Mouse (Mus musculus) megakaryocyte, embryonic 14.5 days (primary cell): Measurements from ENCODE around the gene Pomgnt1. TPM values are rescaled to one million over a fixed set of nuclear protein-coding genes. Genes with fewer than 3 reads are reported as not detected.

Source experiments
- H3K27me3 ChIP-seq: replicated peaks from 2 replicates; pipeline ENCODE3; 2012; ENCODE audit warnings: inconsistent platforms
- H3K36me3 ChIP-seq: replicated peaks from 2 replicates; pipeline ENCODE3; 2012; ENCODE audit warnings: low read length, inconsistent platforms, mixed read lengths
- H3K4me1 ChIP-seq: 2 replicates; pipeline ENCODE4 v1.6.1; 2012; ENCODE audit warnings: inconsistent platforms
- H3K4me3 ChIP-seq: replicated peaks from 2 replicates; pipeline ENCODE3; 2012; ENCODE audit warnings: moderate library complexity, mild to moderate bottlenecking, inconsistent platforms
- H3K9me3 ChIP-seq: 2 replicates; pipeline ENCODE4 v1.6.1; 2012; ENCODE audit warnings: inconsistent platforms
- FLI1 ChIP-seq: IDR thresholded peaks from 2 replicates; pipeline ENCODE4 v1.6.1; 2012; ENCODE audit warnings: low read length, inconsistent platforms, mixed read lengths
- GATA1 ChIP-seq: IDR thresholded peaks from 3 replicates; pipeline ENCODE4 v1.6.1; 2012; ENCODE audit warnings: mixed read lengths, low read length, inconsistent platforms, borderline replicate concordance
- polyA plus RNA-seq: library from polyadenylated mRNA; stranded (reverse); fragments of >175 nt; gene quantifications from 2 replicates; pipeline ENCODE4 v1.2.3, GENCODE M21; 2012; ENCODE audit warnings: low replicate concordance; ENCODE audit not compliant: insufficient read depth

Gene Pomgnt1
- polyA plus RNA-seq: 1.0 and 6.1 TPM in 2 replicates

DNA sequence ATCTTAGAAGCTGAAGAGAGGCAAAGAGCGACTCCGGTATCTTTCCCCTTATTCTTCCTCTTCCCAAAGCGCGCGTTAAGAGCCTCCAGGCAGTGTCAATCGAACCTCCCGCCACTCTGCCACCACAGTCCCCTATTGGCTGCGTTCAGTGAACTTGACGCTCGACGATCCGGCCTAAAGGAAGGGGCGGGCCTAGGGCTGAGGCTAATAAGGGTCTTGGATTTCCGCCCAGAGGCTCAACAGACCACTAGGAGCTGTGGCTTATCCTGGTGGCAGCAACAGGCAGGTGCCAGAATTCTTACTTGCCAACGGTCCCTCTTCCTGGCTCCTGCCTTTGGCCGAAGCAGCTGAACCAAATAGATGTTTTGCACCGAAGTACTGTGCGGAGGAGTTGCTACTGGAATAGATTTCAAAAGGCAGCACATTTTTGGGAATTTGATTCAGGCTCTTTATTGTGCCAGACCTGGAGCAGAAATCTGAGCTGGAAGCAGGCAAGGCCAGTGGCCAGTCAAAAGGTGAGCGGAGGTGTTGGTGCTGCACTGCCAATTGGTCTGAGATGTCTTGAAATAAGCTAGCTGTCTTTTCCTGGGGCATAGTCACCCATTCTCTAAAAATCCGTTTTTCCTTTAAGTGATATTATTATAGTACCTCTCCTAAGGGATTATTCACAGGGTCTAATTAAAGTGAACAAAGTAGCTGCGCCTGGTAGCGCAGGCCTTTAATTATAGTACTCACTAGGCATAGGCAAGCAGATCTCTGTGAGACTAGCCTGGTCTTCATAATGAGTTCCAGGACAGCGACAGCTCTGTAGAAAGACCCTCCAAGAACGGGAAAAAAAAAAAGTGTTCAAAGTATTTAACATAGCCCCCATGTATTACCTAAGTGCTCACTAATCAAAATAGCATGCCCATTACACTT lies at the start of gene Pomgnt1, which contains the start of gene Rad54l:
TSS of gene Pomgnt1 (plus strand) at position 239 of the 918 bp plus-strand sequence.
TSS of gene Rad54l (minus strand) at position 89 of the 918 bp plus-strand sequence.
- H3K36me3 ChIP-seq: peaks cover 24% of the 10 kb centered on the region
- no peaks in the 10 kb centered on the region for H3K27me3 ChIP-seq
- peak within 1 kb of the TSS; percentile 94 for H3K4me3 ChIP-seq
- H3K4me1 ChIP-seq: peaks cover 36% of the 10 kb centered on the region
- no peaks in the 10 kb centered on the region for H3K9me3 ChIP-seq
- TF ChIP-seq FLI1 (no peak), GATA1 (no peak)

DNA sequence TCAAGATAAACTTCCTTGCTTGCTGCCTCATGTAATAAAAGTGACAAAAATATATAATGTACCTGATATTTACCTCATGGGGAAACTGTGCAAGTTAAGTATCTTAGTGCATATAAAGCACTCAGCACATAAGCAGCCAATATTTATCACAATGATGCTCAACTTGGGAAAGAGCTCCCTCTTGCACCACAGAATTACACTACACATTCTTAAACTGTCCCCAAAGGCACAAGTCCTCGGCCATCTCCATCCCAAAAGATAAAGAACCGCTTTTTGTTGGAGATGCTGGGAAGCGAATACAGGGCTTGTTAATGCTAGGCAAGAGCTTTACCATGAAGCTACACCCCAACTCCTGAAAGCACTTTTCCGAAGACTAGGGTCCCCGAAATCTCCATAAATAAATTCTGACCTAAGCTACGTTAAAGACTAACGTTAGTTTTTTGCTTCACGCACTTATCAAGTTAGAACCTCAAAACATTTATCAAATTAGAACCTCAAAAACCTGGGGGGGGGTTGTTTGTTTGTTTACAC lies 49.4 kb upstream of the Pomgnt1 start:
- Histone ChIP-seq H3K27me3 (no peaks in the 10 kb centered on the region), H3K4me1 (peaks cover 49% of the 10 kb centered on the region), H3K9me3 (no peaks in the 10 kb centered on the region), H3K36me3 (peaks cover 29% of the 10 kb centered on the region), H3K4me3 (peak overlapping the region; percentile 95)
- TF ChIP-seq GATA1: no peak
- no peak for TF ChIP-seq FLI1

DNA sequence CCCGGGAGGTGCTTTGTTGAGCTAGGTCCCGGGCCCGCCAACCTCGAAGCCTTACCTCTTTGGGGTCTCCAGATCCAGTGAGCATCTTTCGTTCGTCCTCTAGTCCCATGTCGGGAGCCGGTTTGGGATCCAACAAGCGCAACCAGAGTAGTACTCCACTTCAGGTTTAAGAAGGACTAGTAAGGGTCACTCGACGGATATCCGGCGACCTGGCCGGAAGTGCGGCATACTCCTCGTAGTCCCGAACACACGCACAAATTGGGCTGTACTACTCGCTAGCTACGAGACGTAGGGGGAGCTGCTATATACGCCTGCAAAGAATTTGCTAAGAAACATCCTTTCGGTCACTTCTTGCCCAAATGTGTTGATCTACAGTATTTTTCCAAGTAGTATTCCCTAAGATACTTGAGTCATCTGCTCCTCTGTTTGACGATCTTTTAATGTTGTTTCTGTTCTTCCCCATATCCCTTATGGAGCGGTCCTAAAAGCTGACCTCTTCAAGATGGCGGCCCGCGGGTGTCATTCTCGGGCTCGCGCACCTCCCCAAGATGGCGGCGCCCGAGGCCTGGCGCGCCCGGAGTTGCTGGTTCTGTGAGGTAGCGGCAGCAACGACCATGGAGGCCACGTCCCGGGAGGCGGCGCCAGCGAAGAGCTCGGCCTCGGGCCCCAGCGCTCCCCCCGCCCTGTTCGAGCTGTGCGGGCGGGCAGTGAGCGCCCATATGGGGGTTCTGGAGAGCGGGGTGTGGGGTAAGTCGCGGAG lies 48.6 kb upstream of the Pomgnt1 start, which contains the start of the genes Uqcrh and Lrrc41:
TSS of gene Uqcrh (minus strand) at position 211 of the 760 bp plus-strand sequence.
TSS of gene Lrrc41 (plus strand) at position 409 of the 760 bp plus-strand sequence.
- Histone ChIP-seq H3K9me3 (no peaks in the 10 kb centered on the region), H3K36me3 (peaks cover 26% of the 10 kb centered on the region), H3K4me1 (peaks cover 54% of the 10 kb centered on the region), H3K4me3 (peak within 1 kb of the TSS; percentile 95), H3K27me3 (no peaks in the 10 kb centered on the region)
- TF ChIP-seq GATA1 (no peak), FLI1 (peak; percentile 88)

DNA sequence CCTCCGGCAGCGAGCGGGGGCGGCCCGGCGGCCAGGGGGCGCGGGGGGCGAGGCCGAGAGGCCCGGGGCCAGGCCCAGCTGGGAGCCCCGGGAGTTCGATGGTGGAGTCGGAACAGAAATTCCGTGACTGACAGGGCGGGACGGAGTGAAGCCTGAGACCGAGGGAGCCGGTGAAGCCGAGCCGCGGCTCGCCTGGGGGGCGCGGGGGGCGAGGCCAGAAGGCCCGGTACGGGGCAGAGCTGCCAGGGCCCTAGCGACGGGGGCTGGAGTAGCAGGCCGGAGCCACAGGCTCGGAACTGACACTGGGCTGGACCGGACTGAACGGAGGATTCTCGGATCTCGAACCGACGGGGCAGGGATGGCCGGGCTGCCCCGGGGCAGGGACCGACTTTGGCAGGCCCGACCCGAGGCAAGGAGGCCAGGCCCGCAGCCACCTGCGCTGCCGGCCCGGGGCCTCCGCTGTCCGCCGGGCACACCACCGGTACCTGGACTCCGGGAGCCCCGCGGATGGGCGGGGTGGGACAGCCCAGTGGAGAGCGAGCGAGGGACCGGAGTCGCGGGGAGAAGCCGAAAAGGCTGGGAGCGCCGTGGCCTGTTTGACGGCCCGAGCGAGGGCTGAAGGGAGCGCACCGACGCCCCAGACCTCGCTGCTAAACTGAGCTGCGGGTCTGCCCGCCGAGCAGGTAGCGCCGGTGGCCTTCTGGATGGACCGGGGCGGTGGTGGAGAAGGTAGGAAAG lies 47.8 kb upstream of the Pomgnt1 start:
- H3K27me3 ChIP-seq: no peaks in the 10 kb centered on the region
- H3K4me1 ChIP-seq: peaks cover 54% of the 10 kb centered on the region
- H3K9me3 ChIP-seq: no peaks in the 10 kb centered on the region
- H3K36me3 ChIP-seq: peaks cover 26% of the 10 kb centered on the region
- peak overlapping the region; percentile 95 for H3K4me3 ChIP-seq
- TF ChIP-seq GATA1 (no peak), FLI1 (no peak)

DNA sequence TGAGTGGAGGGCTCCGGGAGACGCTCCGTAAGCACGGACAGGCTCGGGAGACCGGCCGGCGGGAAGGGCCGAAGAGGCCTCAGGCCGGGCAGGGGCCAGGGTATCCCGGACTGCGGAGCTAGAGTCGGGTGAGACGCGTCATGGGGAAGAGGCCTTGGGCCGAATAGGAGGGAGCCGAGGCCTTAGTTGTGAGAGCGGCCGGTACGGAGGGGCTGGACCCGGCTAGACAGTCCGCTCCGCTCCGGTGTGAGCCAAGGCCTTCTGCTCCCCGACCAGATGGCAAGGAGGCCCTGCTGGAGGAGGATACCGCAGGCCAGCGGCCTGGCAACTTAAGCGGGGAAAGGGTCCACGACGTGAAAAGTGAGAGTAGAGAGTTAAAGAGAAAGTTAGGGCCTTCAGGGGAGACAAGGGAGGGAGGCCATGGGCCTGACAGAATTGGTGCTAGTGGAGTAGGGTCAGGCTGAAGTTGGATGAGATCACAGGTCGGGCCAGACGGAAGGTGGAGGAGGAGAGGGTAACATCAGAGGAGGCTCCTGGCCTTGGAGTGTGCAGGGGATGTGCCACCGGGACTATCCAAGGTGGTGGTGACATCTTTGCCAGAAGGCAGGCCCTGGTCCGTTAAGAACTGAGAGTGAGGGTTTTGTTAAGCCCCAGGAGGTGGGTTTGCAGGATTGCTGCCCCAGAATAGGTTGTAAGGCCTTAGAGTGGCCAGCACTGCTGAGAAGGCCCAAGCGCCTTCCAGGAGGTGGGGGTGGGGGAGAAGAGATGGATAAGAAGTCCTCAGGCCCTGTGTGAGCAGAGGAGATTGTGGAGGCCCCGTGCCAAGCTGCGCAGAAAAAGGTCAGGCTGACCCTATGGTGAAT lies 47.0 kb upstream of the Pomgnt1 start:
- Histone ChIP-seq H3K4me3 (peak overlapping the region; percentile 95), H3K36me3 (peaks cover 28% of the 10 kb centered on the region), H3K27me3 (no peaks in the 10 kb centered on the region), H3K4me1 (peaks cover 54% of the 10 kb centered on the region), H3K9me3 (no peaks in the 10 kb centered on the region)
- TF ChIP-seq GATA1 (no peak), FLI1 (no peak)

DNA sequence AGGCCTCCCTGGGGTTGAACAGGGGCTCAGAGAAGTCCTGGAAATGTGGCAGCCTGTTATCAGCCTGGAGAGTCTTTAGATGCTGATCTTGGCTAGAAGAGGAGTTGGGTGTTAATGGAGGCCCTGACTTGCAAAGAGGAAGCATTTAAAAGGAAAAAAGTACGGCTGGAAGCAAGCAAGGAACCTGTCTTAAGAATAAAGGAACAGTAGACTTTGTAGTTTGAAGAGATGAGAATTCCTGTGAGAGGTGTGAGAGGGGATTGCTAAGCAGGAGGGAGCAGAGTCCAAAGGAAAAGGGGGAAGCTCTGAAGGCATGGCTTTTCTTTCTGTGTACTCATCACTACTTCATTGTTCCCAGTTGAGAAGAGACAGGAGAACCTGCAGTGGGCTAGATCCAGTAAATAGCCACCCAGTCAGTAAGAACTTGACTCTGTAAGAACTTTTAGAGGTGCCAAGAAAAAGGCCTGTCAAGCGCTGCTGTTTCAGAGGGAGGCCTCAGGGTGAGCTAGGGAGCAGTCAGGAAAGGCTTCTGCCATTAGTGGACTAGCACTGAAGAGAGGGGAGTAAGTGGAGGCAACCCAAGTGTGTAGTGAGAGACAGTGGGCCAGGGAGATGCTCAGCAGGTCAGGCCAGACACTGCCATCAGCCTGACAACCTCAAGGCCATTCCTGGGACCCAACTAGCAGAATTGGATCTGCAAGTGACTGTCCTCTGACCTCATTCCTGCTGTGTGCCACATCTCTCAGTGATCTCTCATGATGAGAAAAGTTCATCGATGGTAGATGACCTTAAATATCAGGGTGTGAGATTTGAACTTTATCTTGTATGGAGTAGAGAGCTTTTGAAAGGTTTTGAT lies 46.2 kb upstream of the Pomgnt1 start:
- H3K4me3 ChIP-seq: peak overlapping the region; percentile 95
- peaks cover 49% of the 10 kb centered on the region for H3K4me1 ChIP-seq
- H3K9me3 ChIP-seq: no peaks in the 10 kb centered on the region
- peaks cover 34% of the 10 kb centered on the region for H3K36me3 ChIP-seq
- no peaks in the 10 kb centered on the region for H3K27me3 ChIP-seq
- TF ChIP-seq FLI1: no peak
- no peak for TF ChIP-seq GATA1

DNA sequence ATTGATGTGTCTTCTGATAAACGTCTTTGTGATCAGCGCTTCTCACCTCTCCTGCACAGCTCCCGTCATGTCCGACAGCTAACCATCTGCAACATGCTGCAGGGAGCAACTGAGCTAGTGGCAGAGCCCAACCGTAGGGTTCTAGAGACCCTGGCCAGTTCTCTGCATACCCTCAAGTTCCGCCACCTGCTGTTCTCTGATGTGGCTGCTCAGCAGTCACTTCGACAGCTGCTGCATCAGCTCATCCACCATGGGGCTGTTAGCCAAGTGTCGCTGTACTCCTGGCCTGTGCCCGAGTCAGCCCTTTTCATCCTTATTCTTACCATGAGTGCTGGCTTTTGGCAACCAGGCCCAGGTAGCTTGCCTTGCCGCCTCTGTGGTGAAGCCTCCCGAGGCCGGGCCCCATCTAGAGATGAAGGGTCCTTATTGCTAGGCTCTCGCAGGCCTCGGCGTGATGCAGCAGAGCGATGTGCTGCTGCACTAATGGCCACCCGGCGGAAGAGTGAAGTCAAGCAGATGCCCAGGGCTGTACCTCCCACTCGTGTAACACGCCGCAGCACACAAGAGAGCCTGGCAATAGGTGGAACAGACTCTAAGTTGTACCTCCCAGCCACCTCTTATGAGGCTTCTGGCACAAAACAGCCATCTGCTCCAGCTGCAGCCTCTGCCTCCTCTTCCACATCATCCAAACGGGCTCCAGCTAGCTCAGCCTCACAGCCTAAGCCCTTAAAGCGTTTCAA lies 35.0 kb upstream of the Pomgnt1 start:
- no peak for TF ChIP-seq FLI1
- TF ChIP-seq GATA1: no peak
- no peaks in the 10 kb centered on the region for H3K4me1 ChIP-seq
- H3K4me3 ChIP-seq: no peak overlapping the region
- H3K27me3 ChIP-seq: no peaks in the 10 kb centered on the region
- no peaks in the 10 kb centered on the region for H3K9me3 ChIP-seq
- H3K36me3 ChIP-seq: peaks cover 97% of the 10 kb centered on the region
